Mouse (Mus musculus) left cerebral cortex, adult 2 months (tissue): ENCODE results near the gene Cnnm1. TPM values are rescaled to one million over a fixed set of nuclear protein-coding genes. Genes with fewer than 3 reads are reported as not detected.
"Not testable (repeated sequence)": the region's sequence is repeated elsewhere in the genome, so short reads cannot be mapped to it uniquely, and the experiment has no call there.

Source experiments
- DNase-seq, 2 experiments: peaks; one replicate each; pipeline ENCODE4 v3.0.0; 2021 to 2022; ENCODE audit warnings: low spot score in 2 of 2, mixed read lengths in 1 of 2; ENCODE audit errors: extremely low spot score in 1 of 2
- H3K27ac ChIP-seq: fragments of 200-600 bp; 2 replicates; pipeline ENCODE4 v1.8.1; 2022
- H3K4me3 ChIP-seq: fragments of 200-600 bp; 2 replicates; pipeline ENCODE4 v1.8.1; 2022
- CTCF ChIP-seq: fragments of 200-600 bp; IDR thresholded peaks from 2 replicates; pipeline ENCODE4 v1.8.1; 2022; ENCODE audit warnings: antibody characterized with exemption, mild to moderate bottlenecking, moderate library complexity
- intact Hi-C: fragments of 180-260 bp; cut with DNase I; formaldehyde crosslinking; loops from one replicate; pipeline ENCODE4 v1.15.1; 2025
- total RNA-seq, 2 experiments: library from RNA; stranded (reverse); gene quantifications; 2 replicates each; pipeline ENCODE4 v1.2.3; 2021

The Cnnm1 gene
- total RNA-seq, 2 experiments from 2014 or later: 114 to 116 TPM

GRCm38 (mm10) chr19:43467927-43468685, 27.9 kb downstream of the Cnnm1 start:
- TF ChIP-seq CTCF: no peak
- Histone ChIP-seq H3K4me3 (no peak overlapping the region), H3K27ac (no peak overlapping the region)
- intact Hi-C loops: no loop called here
- DNase-seq: peak in 1 of 2 experiments; percentile 50

GRCm38 (mm10) chr19:43469333-43469732, 29.1 kb downstream of the Cnnm1 start:
- H3K27ac ChIP-seq: no peak overlapping the region
- TF ChIP-seq CTCF: no peak
- H3K4me3 ChIP-seq: no peak overlapping the region
- DNase-seq: no peak
- intact Hi-C loops: no loop called here

GRCm38 (mm10) chr19:43472331-43472730, 32.1 kb downstream of the Cnnm1 start:
- DNase-seq: no peak
- TF ChIP-seq CTCF: no peak
- Histone ChIP-seq H3K27ac (no peak overlapping the region), H3K4me3 (no peak overlapping the region)
- intact Hi-C loops: no loop called here

GRCm38 (mm10) chr19:43472781-43473180, 32.5 kb downstream of the Cnnm1 start:
- intact Hi-C loops: no loop called here
- Histone ChIP-seq H3K27ac (no peak overlapping the region), H3K4me3 (no peak overlapping the region)
- no peak for TF ChIP-seq CTCF
- DNase-seq: no peak

- no peak overlapping the region for H3K4me3 ChIP-seq
- intact Hi-C loops: loop anchor here (5.0 kb wide), 2 partner anchors 448 to 678 kb away; no protein-coding TSS in a partner anchor
- no peak for TF ChIP-seq CTCF
- no peak overlapping the region for H3K27ac ChIP-seq
- no peak for DNase-seq
These were observed 35.4 kb downstream of the Cnnm1 start for GRCm38 (mm10) chr19:43475642-43476041.

- no peak for DNase-seq
- no peak overlapping the region for H3K4me3 ChIP-seq
- no peak for TF ChIP-seq CTCF
- H3K27ac ChIP-seq: no peak overlapping the region
- intact Hi-C loops: loop anchor here (5.0 kb wide), 2 partner anchors 449 to 679 kb away; no protein-coding TSS in a partner anchor
These were observed 35.8 kb downstream of the Cnnm1 start for GRCm38 (mm10) chr19:43476063-43476462.

GRCm38 (mm10) chr19:43477436-43477835, 37.2 kb downstream of the Cnnm1 start:
- intact Hi-C loops: loop anchor here (5.0 kb wide), 2 partner anchors 450 to 680 kb away; no protein-coding TSS in a partner anchor
- no peak overlapping the region for H3K27ac ChIP-seq
- no peak for DNase-seq

GRCm38 (mm10) chr19:43478891-43479290, 38.7 kb downstream of the Cnnm1 start:
- no peak overlapping the region for H3K27ac ChIP-seq
- peak; percentile 86 for TF ChIP-seq CTCF
- DNase-seq: peak; percentile 59 to 64
- intact Hi-C loops: loop anchor here (5.0 kb wide), 2 partner anchors 452 to 682 kb away; no protein-coding TSS in a partner anchor
- H3K4me3 ChIP-seq: no peak overlapping the region

More at GRCm38 (mm10) chr19:43477436-43477835, 37.2 kb downstream of the Cnnm1 start:
- no peak overlapping the region for H3K4me3 ChIP-seq
- no peak for TF ChIP-seq CTCF

- no peak for TF ChIP-seq CTCF
- intact Hi-C loops: loop anchor here (5.0 kb wide), 2 partner anchors 452 to 682 kb away; no protein-coding TSS in a partner anchor
- no peak overlapping the region for H3K27ac ChIP-seq
- H3K4me3 ChIP-seq: no peak overlapping the region
- no peak for DNase-seq
These were observed 39.2 kb downstream of the Cnnm1 start for GRCm38 (mm10) chr19:43479431-43479830.

GRCm38 (mm10) chr19:43480512-43480911, 40.3 kb downstream of the Cnnm1 start:
- Histone ChIP-seq H3K4me3 (no peak overlapping the region), H3K27ac (no peak overlapping the region)
- intact Hi-C loops: no loop called here
- no peak for TF ChIP-seq CTCF
- DNase-seq: no peak

- TF ChIP-seq CTCF: peak; percentile 65
- no peak overlapping the region for H3K4me3 ChIP-seq
- H3K27ac ChIP-seq: no peak overlapping the region
- intact Hi-C loops: no loop called here
- DNase-seq: no peak
These were observed 47.2 kb downstream of the Cnnm1 start for GRCm38 (mm10) chr19:43487429-43487828.

- intact Hi-C loops, H3K27ac ChIP-seq, H3K4me3 ChIP-seq, DNase-seq: not testable (repeated sequence)
These were observed 53.1 kb downstream of the Cnnm1 start for GRCm38 (mm10) chr19:43493316-43493715.

GRCm38 (mm10) chr19:43493878-43494277, 53.6 kb downstream of the Cnnm1 start:
- intact Hi-C loops: no loop called here
- no peak for DNase-seq
- no peak for TF ChIP-seq CTCF
- Histone ChIP-seq H3K27ac (no peak overlapping the region), H3K4me3 (no peak overlapping the region)
